Mouse (Mus musculus): ENCODE data around the gene Ints3. TPM values are rescaled to one million over a fixed set of nuclear protein-coding genes. Genes with fewer than 3 reads are reported as not detected.

Ints3 gene
- total RNA-seq, 4 experiments from 2014 or later: 22.9 to 28.1 (median 24.4) TPM

DNA sequence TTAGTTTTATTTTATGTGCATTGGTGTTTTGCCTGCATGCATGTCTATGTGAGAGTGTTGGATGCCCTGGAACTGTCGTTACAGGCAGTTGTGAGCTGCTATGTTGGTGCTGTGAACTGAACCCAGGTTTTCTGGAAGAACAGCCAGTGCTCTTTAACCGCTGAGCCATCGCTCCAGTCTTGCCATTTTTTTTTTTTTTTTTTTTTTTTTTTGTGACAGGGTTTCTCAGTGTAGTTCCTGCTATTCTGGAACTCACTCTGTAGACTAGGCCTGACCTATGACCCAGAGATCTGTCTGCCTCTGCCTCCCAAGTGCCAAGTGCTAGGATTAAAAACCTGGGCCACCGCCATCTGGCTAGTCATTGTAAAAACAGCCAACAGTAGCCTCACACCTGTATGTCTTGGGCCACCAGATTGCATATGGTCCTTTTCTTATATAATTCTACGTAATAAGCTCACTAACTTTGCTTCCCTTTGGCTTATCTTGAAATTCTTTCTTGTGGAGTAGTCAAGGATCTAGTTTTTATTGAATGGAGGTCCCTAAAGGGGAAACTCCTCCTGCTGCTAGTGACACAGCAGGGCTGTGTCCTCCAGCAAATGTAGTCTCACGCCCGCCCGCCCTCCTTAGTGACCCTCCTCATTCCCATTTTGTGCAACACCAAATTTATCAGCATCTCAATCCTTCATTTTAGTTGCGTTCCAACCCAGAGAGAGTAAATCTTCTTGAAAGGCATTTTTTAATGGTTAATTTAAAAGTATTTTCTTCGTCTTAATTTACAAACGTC, 12.2 kb upstream of the Ints3 start:
- no peak for DNase-seq (ENCODE audit: low spot score)

GRCm38 (mm10) chr3:90443977-90444376, 10.6 kb upstream of the Ints3 start:
- no peak for DNase-seq (ENCODE audit: low spot score)

DNA sequence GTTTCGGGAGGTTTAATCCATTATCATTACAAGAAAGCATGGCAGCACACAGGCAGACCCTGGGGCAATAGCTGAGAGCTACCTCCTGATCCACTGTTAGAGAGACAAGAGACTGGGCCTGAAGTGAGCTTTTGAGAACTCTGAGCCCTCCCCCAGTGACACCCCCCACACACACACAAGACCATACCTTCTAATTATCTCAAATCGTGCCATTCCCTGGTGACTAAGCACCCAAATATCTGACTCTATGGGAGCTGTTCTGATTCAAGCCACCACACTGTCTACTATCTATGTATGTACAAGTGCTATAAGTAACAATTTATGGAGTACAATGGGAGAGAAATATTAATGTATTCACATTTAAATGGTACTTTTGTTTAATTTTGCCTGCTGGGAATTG, 7.3 kb upstream of the Ints3 start:
- DNase-seq (ENCODE audit: low spot score): no peak

DNA sequence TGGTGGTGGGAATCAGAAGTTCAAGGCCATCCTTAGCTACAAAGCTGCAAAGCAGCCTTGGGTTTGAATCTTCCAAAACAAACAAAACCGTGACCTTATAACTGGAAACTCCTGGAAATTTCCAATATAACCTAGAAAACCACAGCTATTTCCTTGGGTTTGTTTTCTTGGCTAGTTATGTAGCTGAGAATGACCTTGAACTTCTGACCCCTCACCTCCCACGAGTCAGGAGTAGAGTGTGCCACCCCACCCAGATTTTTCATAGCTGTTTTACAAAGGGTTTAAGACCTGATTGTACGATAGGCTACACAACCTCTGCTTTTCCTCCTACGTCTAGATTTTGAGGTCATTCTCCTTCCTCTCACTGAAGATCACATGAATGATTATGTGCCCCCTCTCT, 3.7 kb upstream of the Ints3 start:
- DNase-seq (ENCODE audit: low spot score): no peak

- DNase-seq (ENCODE audit: low spot score): no peak
Measured at GRCm38 (mm10) chr3:90434073-90434730, 780 bp upstream of the Ints3 start.

DNA sequence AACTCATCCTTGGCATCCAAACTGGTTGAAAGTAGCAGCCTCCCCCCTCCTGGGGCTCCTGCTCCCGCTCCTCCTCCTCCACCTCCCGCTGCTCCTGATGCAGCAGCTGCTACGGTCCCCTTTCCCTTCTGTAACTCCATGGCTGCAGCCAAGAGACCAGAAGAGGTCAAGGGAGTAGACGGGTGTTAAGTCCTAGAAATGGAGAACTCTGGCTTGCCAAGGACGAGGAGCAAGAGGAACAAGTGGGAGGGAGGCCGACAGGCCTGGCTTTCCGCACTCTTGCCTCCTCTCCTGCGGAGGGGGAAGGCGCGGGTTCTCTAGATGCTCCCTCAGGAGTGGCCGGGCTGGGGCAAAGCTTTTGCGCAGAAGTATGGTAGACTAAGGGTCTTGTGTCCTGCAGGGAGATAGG, 607 bp downstream of the Ints3 start:
- no peak for DNase-seq (ENCODE audit: low spot score)

DNA sequence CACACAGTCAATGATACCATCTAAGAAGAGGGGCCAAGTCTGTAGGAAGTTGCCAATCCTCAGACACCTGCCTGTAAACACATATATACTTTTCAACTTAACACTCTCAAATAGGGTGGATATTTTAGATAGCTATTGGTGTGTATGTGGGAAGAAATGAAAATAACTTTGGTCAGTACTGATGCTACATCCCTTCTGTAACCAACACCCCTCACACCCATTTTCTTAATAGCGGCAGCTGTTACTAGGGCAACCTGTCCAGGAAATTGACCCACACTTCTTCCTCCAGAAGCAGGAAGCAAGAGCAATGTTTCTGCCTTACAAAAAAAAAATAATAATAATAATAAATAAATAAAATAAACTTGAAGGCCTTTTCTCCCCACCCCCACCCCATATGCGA, 1.1 kb downstream of the Ints3 start:
- no peak for DNase-seq (ENCODE audit: low spot score)

DNA sequence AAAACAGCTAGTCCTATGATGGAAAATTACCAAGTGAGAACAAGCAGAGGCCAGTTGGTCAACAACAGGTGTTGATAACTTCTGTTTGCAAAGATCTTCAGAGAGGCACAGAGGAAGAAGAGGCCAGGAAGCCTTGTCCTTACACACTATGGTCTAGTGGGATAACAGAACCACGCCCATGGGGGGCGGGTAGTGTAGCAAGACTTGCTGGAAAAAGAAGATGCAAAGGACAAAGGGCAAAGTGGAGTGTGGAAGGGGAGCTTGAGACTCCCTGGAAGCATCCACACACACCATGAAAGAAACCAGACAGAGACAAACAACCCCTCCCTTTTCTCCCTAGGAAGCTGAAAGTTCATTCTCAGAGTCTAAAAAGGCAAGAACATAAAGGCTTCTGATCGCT, 3.8 kb downstream of the Ints3 start:
- no peak for DNase-seq (ENCODE audit: low spot score)

DNA sequence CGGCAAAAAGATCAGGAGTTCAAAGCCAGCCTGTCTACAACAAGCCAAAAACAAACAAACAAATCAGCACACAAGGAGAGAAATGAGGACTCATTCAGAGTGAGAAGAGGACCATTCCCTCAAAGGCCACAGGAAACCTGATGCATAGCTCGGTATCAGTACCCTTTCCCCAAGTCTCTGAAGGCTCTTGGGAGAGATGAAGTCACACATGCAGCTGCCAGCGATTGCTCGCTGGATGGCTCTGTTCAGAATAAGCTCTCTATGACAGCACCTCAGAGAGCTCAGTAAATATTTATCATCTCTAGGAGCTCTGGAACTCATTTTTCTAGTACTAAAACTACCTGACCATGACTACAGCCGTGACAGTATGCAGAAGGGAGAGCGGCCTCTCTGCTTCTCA, 5.2 kb downstream of the Ints3 start:
- no peak for DNase-seq (ENCODE audit: low spot score)

DNA sequence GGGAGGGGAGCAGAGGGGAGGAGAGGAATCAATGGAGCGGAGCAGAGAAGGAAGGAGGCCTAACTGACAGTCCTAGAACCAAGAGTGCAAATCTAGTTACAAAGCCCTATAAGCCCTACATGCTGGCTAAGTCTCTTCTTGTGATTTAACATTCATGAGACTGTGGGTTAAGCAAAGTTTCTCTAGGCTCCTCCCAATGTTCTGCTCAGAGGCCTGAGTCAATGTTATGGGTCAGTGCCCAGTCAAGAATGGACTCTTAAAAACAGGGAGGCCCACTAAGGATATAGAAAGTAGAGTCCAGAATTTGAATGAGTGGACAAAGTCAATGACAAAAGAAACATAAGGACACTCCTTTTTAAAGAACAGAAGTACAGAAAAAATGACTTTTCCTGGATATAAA, 5.8 kb downstream of the Ints3 start:
- no peak for DNase-seq (ENCODE audit: low spot score)

DNA sequence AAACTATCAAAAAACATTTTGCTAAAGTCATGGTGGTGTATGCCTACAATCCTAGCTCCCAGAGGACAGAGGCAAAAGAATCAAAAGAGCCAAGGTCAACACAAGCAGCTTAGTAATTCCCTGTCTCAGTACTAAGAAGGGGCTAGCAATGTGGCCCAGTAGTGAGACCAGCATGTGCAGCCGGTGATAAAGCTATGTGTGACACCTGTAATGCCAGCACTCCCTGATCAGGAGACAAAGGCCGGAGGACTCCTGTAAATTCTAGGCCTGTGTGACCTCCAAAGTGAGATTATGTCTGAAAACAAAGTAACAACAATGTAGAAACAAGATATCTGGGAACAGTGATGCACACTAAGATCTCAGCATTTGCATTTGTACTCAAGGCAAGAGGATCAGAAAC, 7.9 kb downstream of the Ints3 start:
- no peak for DNase-seq (ENCODE audit: low spot score)

GRCm38 (mm10) chr3:90423549-90423948, 9.9 kb downstream of the Ints3 start:
- DNase-seq (ENCODE audit: low spot score): no peak

DNA sequence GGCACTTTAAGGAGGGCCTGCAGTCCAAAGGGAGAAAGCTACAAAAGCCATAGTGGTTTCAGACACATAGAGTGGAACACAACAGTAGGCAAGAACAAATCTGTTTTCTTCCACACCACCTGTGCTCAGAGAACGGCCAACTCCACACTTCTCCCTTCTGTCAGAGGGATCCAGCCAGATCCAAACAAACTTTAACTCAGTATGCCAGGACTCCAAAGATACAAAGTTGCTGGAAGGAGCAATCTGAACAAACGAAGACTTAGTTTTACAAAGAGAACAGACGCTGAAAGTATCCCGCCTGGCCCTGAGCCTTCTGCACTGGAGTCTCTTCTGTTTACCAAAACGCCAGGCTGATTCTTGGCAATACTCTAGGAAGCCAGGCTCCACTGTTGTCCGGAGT, 12.7 kb downstream of the Ints3 start:
- no peak for DNase-seq (ENCODE audit: low spot score)

GRCm38 (mm10) chr3:90413011-90413396, 20.4 kb downstream of the Ints3 start:
- no peak for DNase-seq (ENCODE audit: low spot score)

- peak; percentile 78 for DNase-seq (ENCODE audit: low spot score)
Measured at GRCm38 (mm10) chr3:90412312-90413010, 21.0 kb downstream of the Ints3 start.

DNA sequence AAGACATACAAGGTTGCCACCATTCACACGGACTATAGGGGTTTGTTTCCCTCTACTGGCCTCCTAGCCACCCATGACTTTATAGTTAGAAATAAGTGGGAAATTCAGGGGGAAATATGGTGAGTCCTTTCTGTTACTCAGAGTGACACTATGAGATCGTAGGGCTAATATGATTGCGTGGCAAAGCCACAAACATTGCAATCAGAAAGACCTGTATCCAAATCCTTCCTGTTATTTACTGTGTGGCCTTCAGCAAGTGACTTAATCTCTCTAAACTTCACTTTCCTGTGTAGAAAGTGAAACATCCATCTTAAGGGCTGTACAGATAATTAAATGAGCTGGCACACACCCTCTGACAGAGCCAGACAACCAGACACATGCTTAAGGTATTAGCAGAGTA, 24.7 kb downstream of the Ints3 start:
- no peak for DNase-seq (ENCODE audit: low spot score)

DNA sequence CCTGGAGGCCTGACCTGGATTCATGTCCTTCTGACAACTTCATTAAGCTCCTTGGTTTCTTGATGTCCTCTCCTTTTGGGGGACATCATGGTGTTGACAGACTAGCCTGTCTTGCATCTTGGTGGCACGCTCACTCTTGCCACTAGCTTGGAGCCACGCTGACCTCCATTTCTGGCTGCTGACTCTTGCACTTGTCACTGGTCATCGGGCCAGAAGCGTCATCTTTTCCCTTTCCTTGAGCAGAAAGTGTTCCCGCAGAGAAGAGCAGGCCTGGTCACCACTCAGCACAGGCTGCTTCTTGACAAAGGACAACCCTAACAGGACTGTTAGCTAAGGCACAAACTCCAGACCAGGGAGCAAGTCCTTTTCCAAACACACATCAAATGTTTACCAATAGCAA, 27.0 kb downstream of the Ints3 start:
- DNase-seq (ENCODE audit: low spot score): no peak

GRCm38 (mm10) chr3:90404609-90405008, 28.8 kb downstream of the Ints3 start:
- DNase-seq (ENCODE audit: low spot score): no peak

GRCm38 (mm10) chr3:90404121-90404520, 29.3 kb downstream of the Ints3 start:
- no peak for DNase-seq (ENCODE audit: low spot score)

- DNase-seq (ENCODE audit: low spot score): no peak
Measured at GRCm38 (mm10) chr3:90400993-90401392, 32.4 kb downstream of the Ints3 start.

DNA sequence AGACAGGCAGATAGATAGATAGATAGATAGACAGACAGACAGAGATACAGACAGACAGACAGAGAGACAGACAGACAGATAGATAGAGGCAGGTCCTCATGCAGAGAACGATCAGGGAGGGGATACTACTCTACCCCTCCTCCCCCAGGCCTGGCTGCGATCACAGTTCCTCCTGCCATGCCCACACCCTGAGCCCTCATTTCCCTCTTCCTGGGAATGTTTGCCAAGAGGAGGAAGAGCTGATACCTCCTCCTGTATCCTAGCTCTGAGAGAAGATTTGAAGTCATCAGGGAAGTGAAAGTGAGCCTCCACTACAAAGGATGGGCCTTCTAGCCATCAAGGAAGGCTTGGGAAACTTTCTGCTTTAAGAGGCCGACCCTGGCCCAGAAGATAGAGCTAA, 37.8 kb downstream of the Ints3 start:
- DNase-seq (ENCODE audit: low spot score): no peak

GRCm38 (mm10) chr3:90392661-90393060, 40.8 kb downstream of the Ints3 start:
- DNase-seq (ENCODE audit: low spot score): no peak

GRCm38 (mm10) chr3:90391941-90392340, 41.5 kb downstream of the Ints3 start:
- DNase-seq (ENCODE audit: low spot score): no peak

All from heart, adult 8-10 months (tissue).